Mouse (Mus musculus) lung, postnatal 4 days (tissue): ENCODE data around the gene Rapgef4.

Source experiments
- DNase-seq, 2 experiments: peaks; one replicate each; pipeline ENCODE4 v3.0.0; 2021

The Rapgef4 gene

GRCm38 (mm10) chr2:72287142-72287541 is 306.1 kb downstream of the Rapgef4 start:
- peak in 1 of 2 experiments; percentile 45 for DNase-seq

- no peak for DNase-seq
Observed at GRCm38 (mm10) chr2:72288932-72289534, 308.0 kb downstream of the Rapgef4 start.

- no peak for DNase-seq
Observed at GRCm38 (mm10) chr2:72291103-72291502, 310.1 kb downstream of the Rapgef4 start.

GRCm38 (mm10) chr2:72292573-72292972 is 311.5 kb downstream of the Rapgef4 start:
- no peak for DNase-seq

- DNase-seq, result no peak
Observed at GRCm38 (mm10) chr2:72294994-72295393, 314.0 kb downstream of the Rapgef4 start.

DNA sequence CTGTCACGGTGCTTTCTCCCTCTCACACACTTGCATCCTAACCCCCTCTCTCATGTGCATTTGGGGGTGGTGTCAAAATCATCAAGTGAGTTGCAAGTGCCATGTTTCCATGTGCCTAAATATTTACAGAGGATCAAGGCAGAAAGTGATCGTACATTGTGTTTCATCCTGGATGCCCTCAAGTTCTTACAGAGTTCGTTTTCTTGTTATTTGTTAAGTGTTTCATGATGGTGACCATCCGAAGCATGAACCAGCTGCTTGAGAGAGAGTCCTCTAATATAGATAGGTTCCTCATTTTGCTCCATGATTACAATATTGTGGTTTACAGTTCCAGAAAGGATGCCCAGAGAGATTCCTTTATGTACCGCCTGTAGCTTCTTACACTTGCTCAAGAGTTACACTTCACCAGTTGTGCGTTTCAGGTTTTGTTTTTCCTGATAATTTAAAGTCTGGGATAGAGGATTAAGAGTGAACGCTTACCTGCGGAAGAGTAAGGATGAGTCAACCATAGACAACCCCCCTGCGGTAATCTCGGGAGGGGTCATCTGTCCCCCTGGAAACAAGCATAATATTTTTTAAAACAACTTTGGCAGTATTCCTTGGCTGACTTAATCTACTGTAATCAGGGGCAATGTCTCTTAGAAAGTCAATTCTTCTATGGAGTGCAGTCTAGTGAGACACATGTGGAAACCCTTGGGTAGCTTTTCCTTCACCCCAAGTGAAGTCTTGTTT is 316.1 kb downstream of the Rapgef4 start:
- no peak for DNase-seq

- DNase-seq, result peak; percentile 80 to 92
Observed at GRCm38 (mm10) chr2:72297716-72298082, 316.7 kb downstream of the Rapgef4 start.

DNA sequence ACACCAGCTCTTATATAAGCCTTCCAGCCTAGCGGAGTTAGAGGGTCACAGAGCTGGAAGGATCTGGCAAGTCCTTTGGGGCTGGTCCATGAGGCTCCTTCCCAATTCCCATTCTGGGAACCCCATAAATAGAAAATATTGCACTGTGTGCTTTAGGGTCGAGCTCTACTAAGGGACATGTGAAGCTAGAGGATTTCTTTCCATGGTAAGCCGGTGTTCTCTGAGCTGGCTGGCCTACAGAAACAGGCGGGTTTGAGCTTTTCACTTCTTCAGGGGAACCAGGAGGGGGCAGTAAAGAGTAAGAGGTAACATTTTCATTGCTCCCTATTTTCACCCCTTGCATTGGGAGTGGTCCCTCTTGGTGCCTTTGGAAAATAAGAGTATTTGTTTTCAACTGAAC is 317.4 kb downstream of the Rapgef4 start:
- DNase-seq, result peak in 1 of 2 experiments; percentile 50

DNA sequence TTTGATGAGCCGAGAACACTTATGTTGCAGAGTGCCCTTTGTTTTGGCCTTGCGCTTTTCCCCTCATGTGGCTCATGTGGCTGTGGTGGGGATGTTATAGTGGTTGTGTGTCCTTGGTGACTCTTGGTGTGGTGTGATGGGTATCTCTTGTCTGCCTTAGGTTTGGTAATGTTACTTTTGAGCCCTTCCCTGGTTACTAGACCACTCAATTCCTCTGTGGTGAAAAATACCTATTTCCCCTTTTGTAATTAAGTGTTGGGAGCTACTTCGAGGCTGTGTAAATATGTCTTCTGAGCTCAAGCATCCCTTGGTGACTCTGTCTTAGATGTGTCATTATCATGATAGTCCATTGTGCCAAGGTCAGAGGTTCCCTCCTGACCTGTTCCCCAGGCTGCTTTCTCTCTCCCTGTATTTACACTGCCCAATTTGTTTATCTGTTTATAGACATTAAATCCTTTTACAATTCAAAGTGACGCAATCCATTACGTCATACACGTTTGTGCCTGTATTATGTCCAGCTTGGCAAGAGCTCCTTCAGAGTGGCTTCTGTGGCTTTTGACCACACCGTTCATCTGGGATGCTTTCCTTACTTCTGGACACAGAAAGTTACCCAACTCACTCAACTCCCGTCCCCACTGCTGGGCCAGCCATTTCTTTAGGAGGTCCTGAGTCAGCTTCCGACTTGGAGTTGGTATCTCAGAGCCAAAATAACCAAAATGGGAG is 320.3 kb downstream of the Rapgef4 start:
- DNase-seq, result no peak

DNA sequence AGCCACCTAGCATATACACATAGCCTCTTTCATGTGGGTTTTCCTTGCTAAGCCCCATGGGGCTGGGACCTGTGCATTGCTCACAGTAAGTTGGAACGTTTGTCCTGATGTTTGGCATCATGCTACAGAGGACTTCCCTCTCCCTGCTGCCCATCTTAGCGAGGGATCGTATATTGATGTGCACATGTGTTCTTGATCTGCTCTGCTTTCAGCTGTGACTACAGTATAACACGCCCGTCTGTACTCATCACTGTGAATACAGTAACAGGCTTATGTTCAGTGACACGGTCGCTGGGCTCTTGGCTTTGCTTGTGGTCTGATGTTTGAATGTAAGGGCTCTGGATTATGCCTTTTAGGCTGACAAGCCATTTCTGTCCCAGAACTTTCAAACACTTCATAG is 324.7 kb downstream of the Rapgef4 start:
- no peak for DNase-seq
